Mouse (Mus musculus) kidney, embryonic 16.5 days (tissue): ENCODE results near the gene Cdc42ep5. TPM values are rescaled to one million over a fixed set of nuclear protein-coding genes. Genes with fewer than 3 reads are reported as not detected.

ENCODE experiments used
- ATAC-seq: fragments of 200-750 bp; cut with Nextera tagmentation; 2 replicates; pipeline ENCODE4 v1.8.0; 2017; ENCODE audit warnings: moderate TSS enrichment; ENCODE audit not compliant: low FRiP score, low TSS enrichment
- H3K27ac ChIP-seq: fragments of 300-500 bp; sonication (generic); 2 replicates; pipeline ENCODE4 v1.5.1; 2014; ENCODE audit warnings: low read length
- H3K27me3 ChIP-seq: fragments of 300-500 bp; sonication (generic); 2 replicates; pipeline ENCODE4 v1.6.1; 2014; ENCODE audit warnings: low read length, control low read depth, mixed read lengths; ENCODE audit not compliant: insufficient read depth
- H3K36me3 ChIP-seq: fragments of 300-500 bp; sonication (generic); 2 replicates; pipeline ENCODE4 v1.6.1; 2014; ENCODE audit warnings: low read length, control low read depth, mixed read lengths; ENCODE audit not compliant: insufficient read depth
- H3K4me1 ChIP-seq: fragments of 300-500 bp; sonication (generic); 2 replicates; pipeline ENCODE4 v1.6.1; 2014; ENCODE audit warnings: low read length, control low read depth, mixed read lengths; ENCODE audit not compliant: insufficient read depth
- H3K4me2 ChIP-seq: fragments of 300-500 bp; sonication (generic); replicated peaks from 2 replicates; pipeline ENCODE4 v1.6.1; 2014; ENCODE audit warnings: low read depth, low read length
- H3K4me3 ChIP-seq: fragments of 300-500 bp; sonication (generic); 2 replicates; pipeline ENCODE4 v1.5.1; 2014; ENCODE audit warnings: mild to moderate bottlenecking, low read length
- H3K9ac ChIP-seq: fragments of 300-500 bp; sonication (generic); replicated peaks from 2 replicates; pipeline ENCODE4 v1.6.1; 2014; ENCODE audit warnings: low read length
- H3K9me3 ChIP-seq: fragments of 300-500 bp; sonication (generic); 2 replicates; pipeline ENCODE4 v1.6.1; 2016; ENCODE audit warnings: low read length, control low read depth
- WGBS: fragments of 180-500 bp; shearing (Covaris S2); extraction: QIAGEN DNeasy Blood & Tissue Kit; methylation state at CpG from one replicate; pipeline ENCODE4 v1.1.7; 2014; 5-methylcytosine and 5-hydroxymethylcytosine counted together
- polyA plus RNA-seq: library from polyadenylated mRNA; unstranded; fragments of >200 nt; fragmentation: Nextera tagmentation; extraction: Ambion mirVana; gene quantifications from 2 replicates; pipeline ENCODE4 v1.2.1, GENCODE M21; 2015

Gene Cdc42ep5
- polyA plus RNA-seq, 1 experiment from 2014 or later, result 43.2 TPM

DNA sequence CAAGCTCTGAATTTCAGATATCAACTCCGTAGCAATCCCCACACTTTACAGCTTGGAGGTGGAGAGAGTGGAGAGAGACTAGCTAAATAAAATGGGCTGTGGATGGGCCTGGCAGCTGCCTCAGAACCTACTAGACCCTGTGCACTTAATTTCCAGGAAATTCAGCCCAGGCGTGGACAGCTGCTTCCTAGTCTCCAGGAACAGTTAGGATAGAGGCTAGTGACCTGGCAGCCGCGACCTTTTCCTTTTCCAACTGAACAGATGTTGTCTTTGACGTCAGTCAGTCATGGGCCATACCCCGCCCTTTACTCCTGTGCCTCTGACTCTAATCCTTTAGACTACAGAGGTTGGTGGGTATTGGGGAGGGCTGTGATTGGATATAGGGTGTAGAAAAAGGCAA is 35.8 kb downstream of the Cdc42ep5 start:
- no peaks in the 10 kb centered on the region for H3K9me3 ChIP-seq
- ATAC-seq, result no peak
- no peak overlapping the region for H3K9ac ChIP-seq
- no peaks in the 10 kb centered on the region for H3K36me3 ChIP-seq
- no peak overlapping the region for H3K27ac ChIP-seq
- no peak overlapping the region for H3K4me2 ChIP-seq
- H3K4me1 ChIP-seq, result peaks cover 9% of the 10 kb centered on the region
- 56% methylated on average over 6 of the region's 6 CpGs for WGBS
- H3K27me3 ChIP-seq, result no peaks in the 10 kb centered on the region
- H3K4me3 ChIP-seq, result no peak overlapping the region

DNA sequence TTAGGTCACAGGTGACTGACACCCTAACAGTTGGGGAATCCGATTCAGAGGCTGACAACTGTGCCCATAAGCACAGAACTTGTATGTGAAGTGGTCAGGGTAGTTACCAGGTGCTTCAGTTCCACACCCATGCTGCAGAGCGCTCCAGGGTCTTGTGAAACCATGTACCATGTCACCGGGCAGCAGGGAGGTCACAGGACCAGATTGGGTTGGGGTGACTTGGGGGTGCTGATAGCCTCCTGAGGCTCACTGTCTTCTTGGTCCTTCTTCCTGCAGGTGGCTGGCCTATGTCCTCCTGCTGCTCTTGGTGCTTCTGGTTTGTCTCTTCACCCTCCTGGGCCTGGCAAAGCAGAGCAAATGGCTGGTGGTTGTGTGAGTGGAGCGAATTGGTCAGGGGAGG is 36.8 kb downstream of the Cdc42ep5 start:
- H3K9me3 ChIP-seq, result no peaks in the 10 kb centered on the region
- H3K9ac ChIP-seq, result no peak overlapping the region
- 84% methylated on average over 4 of the region's 4 CpGs for WGBS
- no peak overlapping the region for H3K4me3 ChIP-seq
- no peak for ATAC-seq
- no peaks in the 10 kb centered on the region for H3K36me3 ChIP-seq
- H3K4me1 ChIP-seq, result peaks cover 9% of the 10 kb centered on the region
- H3K4me2 ChIP-seq, result no peak overlapping the region
- no peaks in the 10 kb centered on the region for H3K27me3 ChIP-seq
- no peak overlapping the region for H3K27ac ChIP-seq

GRCm38 (mm10) chr7:4126992-4127785 is 37.5 kb downstream of the Cdc42ep5 start:
- Histone ChIP-seq H3K9me3 (no peaks in the 10 kb centered on the region), H3K4me2 (no peak overlapping the region), H3K4me3 (no peak overlapping the region), H3K27ac (no peak overlapping the region), H3K9ac (no peak overlapping the region), H3K36me3 (no peaks in the 10 kb centered on the region), H3K27me3 (no peaks in the 10 kb centered on the region), H3K4me1 (peaks cover 9% of the 10 kb centered on the region)
- WGBS, result 84% methylated on average over 11 of the region's 11 CpGs
- ATAC-seq, result no peak

- H3K27me3 ChIP-seq, result peaks cover 10% of the 10 kb centered on the region
- WGBS, result 33% methylated on average over 9 of the region's 9 CpGs
- 0 out of 2 replicates have a peak overlapping the region, but pooled peaks have one; percentile 25 for H3K9ac ChIP-seq
- no peak for ATAC-seq
- no peak overlapping the region for H3K4me3 ChIP-seq
- no peaks in the 10 kb centered on the region for H3K9me3 ChIP-seq
- no peaks in the 10 kb centered on the region for H3K36me3 ChIP-seq
- no peak overlapping the region for H3K4me2 ChIP-seq
- peaks cover 9% of the 10 kb centered on the region for H3K4me1 ChIP-seq
- no peak overlapping the region for H3K27ac ChIP-seq
Measured at GRCm38 (mm10) chr7:4125306-4125705, 39.4 kb downstream of the Cdc42ep5 start.

DNA sequence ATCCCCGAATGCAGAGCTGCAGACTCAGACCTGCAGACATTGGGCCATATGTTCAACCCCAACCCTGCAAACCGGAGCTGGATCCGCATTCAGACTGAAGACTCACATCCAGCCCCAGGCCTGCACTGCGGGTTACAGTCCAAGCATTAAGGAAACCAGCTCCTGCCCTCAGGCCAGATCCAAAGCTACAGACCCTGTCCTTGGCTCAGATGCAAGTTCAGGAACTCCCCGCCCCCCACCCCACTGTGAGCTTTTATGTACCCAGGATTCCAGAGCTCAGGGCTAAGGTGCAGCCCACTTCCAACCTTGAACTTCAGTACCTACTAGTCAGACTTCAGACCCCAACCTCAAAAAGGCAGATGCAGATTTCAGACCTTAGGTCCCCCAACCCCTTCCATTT is 39.8 kb downstream of the Cdc42ep5 start:
- no peak overlapping the region for H3K4me3 ChIP-seq
- H3K4me2 ChIP-seq, result no peak overlapping the region
- 18% methylated on average over 5 of the region's 5 CpGs for WGBS
- no peaks in the 10 kb centered on the region for H3K36me3 ChIP-seq
- no peak overlapping the region for H3K27ac ChIP-seq
- ATAC-seq, result no peak
- 0 out of 2 replicates have a peak overlapping the region, but pooled peaks have one; percentile 25 for H3K9ac ChIP-seq
- H3K9me3 ChIP-seq, result no peaks in the 10 kb centered on the region
- peaks cover 15% of the 10 kb centered on the region for H3K27me3 ChIP-seq
- H3K4me1 ChIP-seq, result peaks cover 9% of the 10 kb centered on the region

- no peak overlapping the region for H3K27ac ChIP-seq
- peaks cover 19% of the 10 kb centered on the region for H3K27me3 ChIP-seq
- H3K36me3 ChIP-seq, result no peaks in the 10 kb centered on the region
- peak overlapping the region; percentile 16 for H3K4me3 ChIP-seq
- H3K9me3 ChIP-seq, result no peaks in the 10 kb centered on the region
- H3K4me2 ChIP-seq, result 0 out of 2 replicates have a peak overlapping the region, but pooled peaks have one; percentile 31
- no peak overlapping the region for H3K9ac ChIP-seq
- H3K4me1 ChIP-seq, result peaks cover 11% of the 10 kb centered on the region
- WGBS, result 3% methylated on average over 10 of the region's 10 CpGs
- ATAC-seq, result peak; percentile 53; the same call in 1 of the 2 replicates
Measured at GRCm38 (mm10) chr7:4124315-4124759, 40.3 kb downstream of the Cdc42ep5 start.

DNA sequence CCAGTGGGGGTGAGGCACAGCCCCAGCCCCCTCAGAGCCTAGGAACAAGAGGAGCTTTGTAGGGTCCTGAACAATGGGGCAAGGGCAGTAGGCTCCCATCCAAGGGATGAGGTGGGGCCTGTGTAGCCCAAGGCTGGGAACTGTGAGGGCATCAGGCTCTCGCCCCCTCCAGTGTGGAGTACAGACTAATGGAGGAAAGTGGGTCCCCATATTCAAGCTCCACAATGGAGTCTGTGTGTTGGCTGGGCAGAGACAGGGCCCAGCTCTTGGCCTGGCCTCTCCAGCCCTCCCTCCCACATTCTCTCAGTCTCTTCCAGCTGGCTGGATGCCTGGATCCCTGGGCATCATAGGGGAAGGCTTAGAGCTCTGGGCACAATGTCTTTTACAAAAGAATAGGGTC is 40.9 kb downstream of the Cdc42ep5 start:
- WGBS, result 67% methylated on average over 1 of the region's 1 CpGs
- Histone ChIP-seq H3K27me3 (peaks cover 24% of the 10 kb centered on the region), H3K27ac (no peak overlapping the region), H3K4me3 (no peak overlapping the region), H3K9ac (no peak overlapping the region), H3K4me2 (no peak overlapping the region), H3K9me3 (no peaks in the 10 kb centered on the region), H3K36me3 (no peaks in the 10 kb centered on the region), H3K4me1 (peaks cover 15% of the 10 kb centered on the region)
- ATAC-seq, result no peak

DNA sequence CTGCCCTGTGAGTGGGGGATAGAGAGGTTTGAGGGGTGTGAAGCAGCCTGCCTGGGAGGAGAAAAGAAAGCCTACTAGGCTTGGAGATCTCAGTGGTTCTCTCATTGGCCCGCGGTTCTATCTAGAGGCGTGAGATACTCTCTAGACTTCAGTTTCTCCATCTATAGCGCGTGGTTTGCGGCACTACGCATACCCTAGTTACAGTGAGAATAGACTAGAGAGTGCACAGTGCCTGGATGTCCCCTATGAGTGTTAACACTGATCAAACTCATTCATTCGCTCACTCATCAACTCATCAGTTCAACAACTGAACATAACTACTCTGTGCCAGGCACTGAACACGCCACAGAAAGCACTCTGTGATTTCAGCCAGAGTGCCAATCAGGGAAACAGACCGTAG is 41.9 kb downstream of the Cdc42ep5 start:
- 85% methylated on average over 10 of the region's 10 CpGs for WGBS
- H3K9me3 ChIP-seq, result no peaks in the 10 kb centered on the region
- no peak overlapping the region for H3K9ac ChIP-seq
- no peak overlapping the region for H3K4me2 ChIP-seq
- H3K27ac ChIP-seq, result no peak overlapping the region
- no peak overlapping the region for H3K4me3 ChIP-seq
- no peaks in the 10 kb centered on the region for H3K36me3 ChIP-seq
- peaks cover 15% of the 10 kb centered on the region for H3K4me1 ChIP-seq
- H3K27me3 ChIP-seq, result peaks cover 31% of the 10 kb centered on the region
- ATAC-seq, result no peak

DNA sequence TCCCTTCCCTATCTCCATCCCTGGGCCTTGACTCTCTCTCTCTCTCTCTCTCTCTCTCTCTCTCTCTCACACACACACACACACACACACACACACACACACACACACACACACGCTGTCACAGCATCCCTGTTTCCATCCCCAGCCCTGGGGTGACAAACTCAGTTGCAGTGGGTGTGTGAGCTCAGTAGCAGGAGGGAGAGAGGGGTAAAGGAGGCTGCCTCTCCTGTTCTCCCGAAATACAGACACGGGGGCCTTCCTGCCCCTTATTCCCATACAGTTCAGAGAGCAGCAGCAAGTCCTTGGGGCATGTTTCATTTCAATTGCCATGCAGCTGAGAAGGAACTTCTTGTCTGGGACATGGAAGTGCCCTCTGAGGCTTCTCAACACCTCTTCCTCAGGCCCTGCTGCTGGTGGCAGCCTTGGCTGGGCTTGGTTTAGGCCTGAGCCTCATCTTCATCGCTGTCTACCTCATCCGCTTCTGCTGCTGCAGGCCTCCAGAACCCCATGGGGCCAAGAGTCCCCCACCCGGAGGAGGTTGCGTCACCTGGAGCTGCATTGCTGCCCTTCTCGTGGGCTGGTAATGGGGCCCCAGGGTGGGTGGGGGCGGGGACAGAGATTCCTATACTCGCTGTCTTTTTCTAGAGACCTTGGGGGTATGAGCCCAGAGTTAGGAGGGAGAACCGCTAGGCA is 42.4 kb downstream of the Cdc42ep5 start:
- peaks cover 31% of the 10 kb centered on the region for H3K27me3 ChIP-seq
- H3K9ac ChIP-seq, result no peak overlapping the region
- no peaks in the 10 kb centered on the region for H3K9me3 ChIP-seq
- H3K4me2 ChIP-seq, result no peak overlapping the region
- ATAC-seq, result no peak
- no peak overlapping the region for H3K4me3 ChIP-seq
- no peaks in the 10 kb centered on the region for H3K36me3 ChIP-seq
- H3K4me1 ChIP-seq, result peaks cover 15% of the 10 kb centered on the region
- 55% methylated on average over 11 of the region's 11 CpGs for WGBS
- H3K27ac ChIP-seq, result no peak overlapping the region
